Mouse (Mus musculus) adrenal gland, adult 18-20 months (tissue): ENCODE measurements around the gene Tsg101. TPM values are rescaled to one million over a fixed set of nuclear protein-coding genes. Genes with fewer than 3 reads are reported as not detected.

Experiments used
- total RNA-seq, 2 experiments: library from RNA; stranded (reverse); gene quantifications; 1 replicate in 1 of 2; 2 replicates in 1 of 2; pipeline ENCODE4 v1.2.3; 2021

Gene Tsg101
- total RNA-seq, 2 experiments from 2014 or later = 70.4 to 81.2 TPM

Other genes with a start within 250 kb of the Tsg101 start
- gene Tph1, start 247.4 kb downstream of the Tsg101 start, total RNA-seq = under 1 TPM in 1 of 2 experiments, not detected in 1; 0.45 TPM
- gene Saal1, start 209.3 kb downstream of the Tsg101 start, total RNA-seq = 1 to 10 TPM; 6.5 to 7.8 TPM
- 1 to 10 TPM; 1.1 to 4.0 TPM for gene Saa3, start 204.3 kb downstream of the Tsg101 start, total RNA-seq
- gene Saa4, start 187.4 kb downstream of the Tsg101 start, total RNA-seq = not detected
- not detected for gene Saa1, start 177.0 kb downstream of the Tsg101 start, total RNA-seq
- not detected for gene Saa2, start 168.2 kb downstream of the Tsg101 start, total RNA-seq
- gene Hps5, start 123.9 kb downstream of the Tsg101 start, total RNA-seq = 10 to 100 TPM; 23.9 to 26.5 TPM
- gene Gtf2h1, start 123.9 kb downstream of the Tsg101 start, total RNA-seq = 10 to 100 TPM; 37.6 to 40.3 TPM
- 100 to 1,000 TPM; 439 to 878 TPM for gene Ldha, start 78.5 kb downstream of the Tsg101 start, total RNA-seq
- gene Ldhc, start 58.8 kb downstream of the Tsg101 start, total RNA-seq = not detected
- 10 to 100 TPM; 16.3 to 17.4 TPM for gene Uevld, start 38.6 kb upstream of the Tsg101 start, total RNA-seq
- not detected for gene Gm9999, start 63.6 kb upstream of the Tsg101 start, total RNA-seq
- 10 to 100 TPM; 19.2 to 20.0 TPM for gene Spty2d1, start 88.4 kb upstream of the Tsg101 start, total RNA-seq
- gene Tmem86a, start 130.6 kb upstream of the Tsg101 start, total RNA-seq = 10 to 100 TPM; 18.6 to 22.3 TPM
- 1 to 10 TPM in 1 of 2 experiments, under 1 TPM in 1; 0.13 to 1.4 TPM for gene Ptpn5, start 213.7 kb upstream of the Tsg101 start, total RNA-seq